Mouse (Mus musculus) hindlimb bud, embryonic 11.5 days (tissue): ENCODE measurements around the gene Efcab2.
A peak's percentile ranks its signal among the peaks of the same experiment; 100 is the strongest.

Experiments
- DNase-seq: peaks from one replicate; pipeline ENCODE4 v3.0.0-alpha.2; 2012; ENCODE audit warnings: low read depth, low spot score; ENCODE audit errors: extremely low spot score

Gene Efcab2

DNA sequence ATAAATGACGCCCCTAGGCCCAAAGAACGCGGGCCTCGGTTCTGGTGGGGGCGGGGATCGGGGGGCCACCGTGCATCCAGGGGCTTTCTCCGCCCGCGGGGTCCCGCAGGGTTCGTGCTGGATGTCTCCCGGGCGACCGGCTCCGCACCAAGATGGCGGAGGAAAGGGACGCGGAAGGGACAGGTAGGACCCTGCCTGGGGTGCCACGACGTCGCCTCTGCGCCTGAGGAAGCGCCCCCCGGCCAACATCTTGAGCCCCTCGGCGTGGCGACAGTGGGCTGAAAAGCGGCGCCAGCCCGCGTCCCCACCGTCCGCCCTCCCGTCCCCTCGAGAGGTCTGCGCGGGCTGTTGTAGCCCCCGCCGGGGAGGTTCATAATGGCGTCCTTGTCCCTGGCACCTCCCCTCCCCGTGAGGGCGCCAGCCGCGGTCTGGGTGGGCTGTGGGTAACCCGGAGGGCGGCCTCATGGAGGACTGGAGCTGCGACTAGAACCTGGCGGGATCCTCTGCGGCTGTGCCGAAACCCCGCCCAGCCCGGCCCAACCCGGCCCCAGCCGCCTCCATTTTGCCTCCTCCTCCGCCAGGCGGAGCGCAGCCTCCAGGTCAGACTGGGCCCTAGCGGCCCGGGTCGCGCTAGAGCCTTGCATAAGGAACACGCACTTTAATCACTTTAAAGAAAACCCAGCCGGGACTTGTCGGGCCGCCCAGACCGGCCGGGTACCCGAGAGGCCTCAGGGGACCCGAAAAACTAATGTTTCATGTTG lies at the start of gene Efcab2:
Efcab2 (plus strand) TSS at position 135 of the 761 bp plus-strand sequence.
- DNase-seq: peak; percentile 61

DNA sequence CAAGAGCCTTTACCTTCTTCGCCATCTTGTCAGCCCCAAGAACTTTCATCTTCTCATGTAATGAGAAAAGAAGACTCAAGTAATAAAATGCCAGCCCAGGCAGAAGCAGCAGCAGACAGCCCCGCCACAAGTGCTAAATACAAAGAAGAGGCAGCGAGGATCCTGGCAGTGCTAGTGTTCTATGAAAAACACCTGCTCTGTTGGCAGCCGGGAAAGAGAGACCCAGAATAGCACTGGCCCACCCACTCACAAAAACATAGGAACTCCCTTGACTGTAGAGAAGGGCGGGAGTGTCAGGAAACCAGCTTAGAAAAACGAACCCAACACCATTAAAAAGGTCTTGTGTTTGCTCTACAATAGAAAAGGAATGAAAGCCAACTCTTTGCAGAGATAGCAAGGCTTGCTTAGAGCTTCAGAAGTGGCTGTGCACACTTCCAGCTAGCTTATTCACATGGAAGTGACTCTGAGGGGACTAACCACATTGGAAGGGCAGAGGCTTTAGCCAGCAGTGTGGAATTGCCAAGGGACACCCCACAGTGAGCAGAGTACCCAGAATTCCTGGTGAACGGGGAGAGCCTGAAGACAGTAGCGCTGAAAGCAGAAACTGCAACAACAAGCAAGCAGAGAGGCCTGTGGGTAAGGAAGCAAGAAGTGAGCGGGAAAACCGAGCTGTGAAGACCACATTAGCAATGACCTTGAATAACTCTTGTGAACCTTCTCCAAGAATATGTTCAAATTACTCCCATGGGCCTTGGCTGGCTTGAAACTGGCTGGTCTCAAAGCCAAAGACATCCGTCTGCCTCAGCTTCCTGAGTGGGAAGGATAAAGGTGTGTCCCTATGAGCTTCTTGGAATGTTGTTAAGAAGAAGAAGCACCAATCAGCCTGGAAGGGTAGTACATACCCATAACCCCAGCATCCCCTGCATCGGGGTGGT lies 47.8 kb upstream of the Efcab2 start:
- DNase-seq: no peak

DNA sequence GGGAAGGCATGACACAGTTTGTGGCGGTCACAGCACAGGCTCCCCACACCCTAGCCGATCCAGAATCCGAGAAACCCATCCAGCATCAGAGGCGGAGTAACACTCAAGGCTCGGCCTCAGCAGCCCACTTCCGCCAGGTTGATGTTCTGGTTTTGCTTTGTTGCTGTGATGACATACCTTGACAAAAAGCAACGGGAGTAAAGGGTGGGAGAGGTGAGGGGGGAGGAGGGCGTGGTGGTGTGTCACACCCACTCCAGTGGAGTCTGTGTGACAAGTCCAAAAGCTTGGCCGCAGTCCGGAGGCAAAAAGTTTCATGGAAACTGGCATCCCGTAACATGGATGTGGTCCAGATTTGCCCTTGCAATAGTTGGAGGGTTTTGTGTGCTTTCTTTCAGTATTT lies 45.6 kb upstream of the Efcab2 start:
- no peak for DNase-seq

DNA sequence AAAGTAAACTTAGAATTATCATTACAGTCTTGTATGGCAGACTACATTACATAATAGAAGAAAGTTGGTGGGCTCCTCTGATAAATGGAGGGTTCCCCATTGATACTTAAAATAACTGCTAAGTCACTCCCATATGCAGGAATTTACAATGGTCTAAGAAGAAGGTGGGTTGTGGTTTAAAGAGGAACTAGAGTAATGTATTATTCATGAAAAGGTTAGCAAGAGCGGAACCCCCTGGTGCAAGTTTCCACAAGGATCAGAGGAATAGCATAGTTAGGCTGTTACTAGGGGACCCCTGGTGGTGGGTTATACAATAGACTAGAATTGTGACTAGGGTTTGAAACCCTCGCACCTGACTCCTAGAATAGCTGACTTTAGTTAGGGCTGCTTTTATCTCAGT lies 45.2 kb upstream of the Efcab2 start:
- DNase-seq: no peak

DNA sequence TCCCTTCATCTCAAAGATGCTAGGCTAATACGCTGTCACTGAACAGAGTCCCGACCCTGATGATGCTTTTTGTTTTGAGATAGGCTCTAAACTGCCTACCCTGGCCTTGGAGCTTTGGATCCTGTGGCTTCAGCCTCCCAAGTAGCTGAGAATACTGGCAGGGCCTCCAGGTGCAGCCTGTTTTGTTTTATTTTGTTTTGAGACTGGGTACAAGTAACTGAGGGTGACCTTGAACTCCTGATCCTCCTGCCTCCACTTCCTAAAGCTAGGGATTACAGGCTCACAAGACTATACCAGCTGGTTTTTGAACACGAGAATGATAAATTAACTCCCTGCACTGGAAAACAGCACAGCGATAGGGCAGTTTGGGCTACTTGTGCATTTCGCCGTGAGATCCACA lies 40.7 kb upstream of the Efcab2 start:
- no peak for DNase-seq

DNA sequence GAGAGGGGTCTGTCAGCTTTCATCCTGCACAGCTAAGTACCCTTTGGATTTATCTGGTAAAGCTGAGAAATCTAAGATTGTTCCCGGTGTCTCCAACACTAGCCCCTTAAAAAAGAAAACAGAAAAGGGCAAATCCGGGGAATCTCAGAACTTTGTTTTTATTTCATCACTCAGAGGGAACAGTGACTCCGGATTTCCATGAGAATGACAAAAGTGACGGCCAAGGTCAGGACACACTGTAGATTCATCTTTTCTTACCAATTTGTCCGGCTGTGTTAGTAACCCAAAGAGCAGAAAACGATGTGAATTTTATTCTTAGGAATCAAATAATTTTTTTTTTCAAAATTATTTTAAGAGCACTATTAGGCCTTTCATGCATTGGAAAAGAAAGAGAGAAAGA lies 37.8 kb upstream of the Efcab2 start:
- DNase-seq: no peak

DNA sequence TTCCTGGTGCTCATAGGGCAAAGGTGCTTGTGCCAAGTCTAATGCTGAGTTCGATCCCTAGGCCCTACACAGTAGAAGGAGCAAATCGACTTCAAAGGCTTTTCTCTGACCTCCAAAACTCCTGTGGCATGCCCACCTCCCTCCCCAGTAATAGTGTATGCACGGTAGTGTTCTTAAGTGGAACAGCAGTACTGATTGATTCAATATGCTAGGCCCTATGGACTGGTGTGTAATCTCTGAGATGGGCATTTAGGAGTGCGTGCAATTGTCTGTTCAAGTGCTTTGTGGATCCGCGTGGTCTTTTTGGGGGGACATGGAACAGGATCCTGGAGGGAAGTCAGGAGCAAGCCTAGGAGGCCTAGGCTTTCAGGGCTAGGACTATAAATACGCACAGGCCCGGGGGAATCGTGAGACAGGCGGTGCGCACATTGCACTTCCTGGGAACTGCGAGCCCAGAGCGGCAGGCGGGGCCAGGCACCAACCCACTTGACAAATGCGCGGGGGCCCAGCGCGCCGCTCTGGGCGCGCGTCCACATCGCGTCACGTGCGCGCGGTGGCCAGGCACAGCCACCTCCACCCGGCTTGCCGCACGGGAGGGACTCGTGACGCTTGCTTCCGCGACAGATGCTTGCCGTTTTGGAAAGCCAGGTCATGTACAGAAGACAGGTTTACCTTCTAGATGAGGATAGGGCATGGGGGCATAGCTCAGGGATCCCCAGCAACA lies 37.2 kb upstream of the Efcab2 start:
- DNase-seq: peak; percentile 30

DNA sequence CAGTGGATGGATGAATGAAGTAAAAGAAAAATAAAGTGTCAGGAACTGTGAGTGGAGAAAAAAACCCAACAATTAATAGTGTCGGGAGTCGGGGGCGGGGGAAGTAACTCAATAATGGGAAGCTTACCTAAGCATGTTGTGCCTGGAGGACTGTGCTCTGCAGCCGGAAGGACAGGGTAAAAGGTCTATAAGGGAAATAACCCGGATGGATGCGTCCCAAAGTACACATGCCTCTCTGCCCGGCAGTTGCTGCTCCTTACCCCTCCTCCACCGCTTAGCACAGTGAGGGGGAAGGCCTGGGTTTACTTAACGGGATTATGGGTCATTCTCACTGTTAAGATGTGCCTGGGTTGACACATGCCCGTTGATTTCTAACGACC lies 36.6 kb upstream of the Efcab2 start:
- no peak for DNase-seq

DNA sequence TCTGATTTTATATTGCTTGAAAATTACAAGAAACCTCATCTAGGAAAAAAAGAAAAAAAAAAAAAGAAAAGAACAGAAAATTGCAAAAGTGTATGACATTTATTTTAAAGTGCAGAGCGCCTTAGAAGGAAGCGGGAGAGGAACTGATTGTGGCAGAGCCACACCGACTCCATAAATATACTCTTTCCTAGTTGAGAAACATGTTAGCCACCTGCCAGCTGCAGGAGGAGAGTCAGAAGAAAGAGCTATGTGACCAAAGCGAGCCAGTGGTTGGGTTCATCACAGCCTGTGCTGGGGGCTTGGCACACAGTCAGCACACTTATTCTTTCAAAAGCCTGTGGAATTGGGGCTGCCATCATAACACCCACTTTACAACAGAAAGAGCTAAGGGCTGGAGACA lies 33.2 kb upstream of the Efcab2 start:
- DNase-seq: no peak

DNA sequence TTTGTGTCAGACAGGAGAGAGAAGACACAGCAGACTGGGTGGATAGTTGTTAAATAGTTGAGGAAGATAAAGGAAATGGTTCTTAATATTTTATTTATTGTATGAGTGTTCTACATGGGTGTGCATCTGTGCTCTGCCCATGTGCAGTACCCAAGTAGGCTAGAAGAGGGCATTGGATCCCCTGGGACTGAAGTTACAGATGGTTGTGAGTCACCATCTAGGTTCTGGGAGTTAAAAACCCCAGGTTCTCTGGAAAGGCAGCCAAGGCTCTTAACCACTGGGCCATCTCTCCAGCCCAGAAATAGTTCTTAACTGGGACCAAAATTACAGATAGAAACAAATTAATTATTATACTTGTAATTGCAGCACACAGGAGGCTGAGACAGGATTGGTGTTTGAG lies 30.5 kb upstream of the Efcab2 start:
- no peak for DNase-seq

DNA sequence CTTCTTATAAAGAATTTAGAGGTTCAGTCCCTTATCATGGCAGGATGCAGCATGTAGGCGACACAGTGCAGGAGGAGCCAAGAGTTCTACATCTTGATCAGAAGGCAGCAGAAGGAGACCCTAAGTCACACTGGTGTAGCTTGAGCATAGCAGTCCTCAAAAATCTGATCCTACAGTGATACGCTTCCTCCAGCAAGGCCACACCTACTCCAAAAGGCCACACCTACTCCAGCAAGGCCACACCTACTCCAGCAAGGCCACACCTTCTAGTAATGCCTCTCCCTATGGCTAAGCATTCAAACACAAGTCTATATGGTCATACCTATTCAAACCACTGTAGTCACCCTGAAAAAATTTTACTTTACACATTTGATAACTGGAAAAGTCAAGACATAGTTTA lies 29.8 kb upstream of the Efcab2 start:
- no peak for DNase-seq

DNA sequence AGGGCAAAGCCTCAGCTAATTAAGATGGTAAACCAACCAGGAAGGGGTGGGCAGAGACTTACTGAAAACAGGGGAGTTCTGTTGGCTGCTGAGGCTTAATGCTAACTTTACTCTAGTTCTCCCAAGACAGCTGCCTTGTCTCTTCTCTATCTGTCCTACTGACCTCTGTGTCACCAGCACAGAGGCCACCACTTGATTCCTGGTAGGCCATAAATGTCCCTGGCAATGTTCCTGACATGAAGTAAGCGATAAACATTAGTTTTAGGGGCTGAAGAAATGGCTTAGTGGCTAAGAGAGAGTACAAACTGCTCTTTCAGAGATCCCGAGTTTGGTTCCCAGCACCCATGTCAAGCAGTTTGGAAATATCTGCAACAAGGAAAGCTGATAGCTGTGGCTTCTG lies 29.0 kb upstream of the Efcab2 start:
- DNase-seq: no peak

DNA sequence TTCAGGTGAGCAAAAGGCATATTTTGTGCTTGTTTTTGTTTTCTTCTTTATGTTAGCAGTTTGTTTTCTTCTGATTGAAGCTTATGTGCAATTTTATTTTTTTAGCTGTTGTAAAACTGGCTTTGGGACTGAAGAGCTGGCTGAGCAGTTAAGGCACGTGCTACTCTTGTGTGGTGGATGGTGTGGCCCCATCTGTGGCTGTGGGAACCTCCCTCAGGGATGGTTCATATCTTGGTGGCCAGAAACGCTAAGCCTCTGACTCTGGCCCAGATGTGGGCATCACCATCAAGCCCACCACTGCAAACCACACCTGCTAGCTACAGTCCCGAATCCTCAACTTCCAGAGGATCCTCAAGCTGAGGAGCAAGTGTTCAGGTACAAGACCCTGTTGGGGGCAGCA lies 27.8 kb upstream of the Efcab2 start:
- no peak for DNase-seq

DNA sequence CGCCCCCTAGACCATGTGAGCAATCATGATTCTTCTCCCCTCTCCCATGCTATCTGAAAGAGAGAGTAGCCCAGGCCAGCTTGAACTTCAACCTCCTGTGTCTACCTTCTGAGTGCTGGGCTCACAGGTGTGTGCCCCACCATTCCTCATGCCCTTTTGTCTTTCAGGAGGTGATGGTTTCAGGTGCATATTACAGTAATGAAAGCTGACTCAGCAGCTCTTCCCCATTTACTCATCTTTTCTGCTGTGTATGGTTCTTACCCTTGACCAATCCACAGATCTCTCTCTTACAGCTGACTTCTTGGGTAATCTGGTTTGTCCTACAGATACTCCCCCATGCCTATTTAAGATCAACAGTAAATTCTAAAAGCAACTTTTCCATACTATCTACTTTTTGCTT lies 26.7 kb upstream of the Efcab2 start:
- DNase-seq: no peak

DNA sequence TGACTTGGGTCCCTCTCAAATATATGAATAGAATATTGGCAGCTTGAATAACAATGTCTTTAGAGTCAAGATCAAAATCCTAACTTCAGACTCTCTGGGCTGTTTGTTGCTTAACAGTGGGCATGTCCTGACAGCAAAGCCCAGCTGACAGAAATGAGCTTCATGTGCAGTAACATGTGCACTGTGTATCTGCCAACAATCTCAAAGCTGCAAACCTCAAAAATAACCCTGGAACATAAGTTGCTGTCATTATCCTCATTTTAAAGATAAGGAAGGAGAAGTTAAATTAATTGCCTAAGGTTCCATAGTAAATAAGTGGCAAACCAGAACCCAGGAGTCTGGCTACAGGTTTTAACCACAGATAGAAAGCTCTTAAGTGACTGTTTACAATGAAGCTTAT lies 23.7 kb upstream of the Efcab2 start:
- no peak for DNase-seq

DNA sequence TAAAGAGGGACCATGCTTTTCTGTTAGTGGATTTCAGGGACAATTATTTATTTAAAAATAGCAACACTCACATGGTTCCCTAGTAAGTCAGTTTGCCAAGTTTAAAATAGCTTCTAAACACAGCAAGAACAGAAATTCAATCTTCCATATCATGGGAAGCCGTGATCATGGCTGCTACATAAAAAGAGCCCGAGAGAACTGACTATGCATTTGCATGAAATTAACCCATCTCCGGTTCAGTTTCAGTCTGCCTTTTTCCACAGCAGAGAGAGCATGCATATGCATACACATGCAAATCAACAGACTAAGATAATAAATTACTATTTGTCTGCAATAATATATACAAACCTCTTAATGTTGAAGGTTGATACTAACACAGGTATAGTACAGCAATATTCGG lies 17.1 kb upstream of the Efcab2 start:
- no peak for DNase-seq

DNA sequence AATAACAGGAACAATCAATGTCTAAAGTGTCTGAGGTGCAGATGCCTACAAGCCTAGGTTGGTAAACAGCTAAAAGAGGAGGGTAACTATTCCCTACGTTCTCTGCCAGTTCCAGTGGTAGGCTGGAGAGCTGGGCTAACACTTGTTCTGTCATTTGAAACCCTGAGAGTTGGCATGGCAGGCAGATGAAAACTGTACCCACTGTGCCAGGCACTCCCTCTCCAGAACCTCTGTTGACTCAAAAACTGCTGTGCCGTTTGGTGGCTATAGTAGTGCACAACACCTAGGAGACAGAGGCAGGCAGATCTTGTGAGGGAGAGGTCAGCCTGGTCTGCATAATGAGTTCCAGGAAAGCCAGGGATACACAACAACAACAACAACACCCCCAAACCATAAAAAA lies 16.5 kb upstream of the Efcab2 start:
- no peak for DNase-seq

DNA sequence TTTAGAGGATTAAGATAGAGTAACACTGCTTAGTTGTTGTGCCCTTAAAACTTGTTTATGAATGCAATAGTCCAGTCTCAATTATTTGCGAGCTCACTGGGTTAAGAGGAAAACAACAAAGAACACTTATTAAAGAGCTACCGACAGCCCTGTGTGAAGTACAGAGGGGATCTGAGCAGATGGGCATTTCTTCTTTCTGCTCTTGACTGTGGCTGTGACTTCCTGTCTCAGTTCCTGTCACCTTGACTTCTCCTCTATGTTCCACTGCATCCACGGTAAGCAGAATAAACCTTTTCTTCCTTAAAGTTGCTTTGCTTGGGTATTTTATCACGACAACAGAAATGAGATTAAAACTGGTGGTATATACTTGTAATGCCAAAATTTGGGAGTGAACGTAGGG lies 12.9 kb upstream of the Efcab2 start:
- DNase-seq: no peak

DNA sequence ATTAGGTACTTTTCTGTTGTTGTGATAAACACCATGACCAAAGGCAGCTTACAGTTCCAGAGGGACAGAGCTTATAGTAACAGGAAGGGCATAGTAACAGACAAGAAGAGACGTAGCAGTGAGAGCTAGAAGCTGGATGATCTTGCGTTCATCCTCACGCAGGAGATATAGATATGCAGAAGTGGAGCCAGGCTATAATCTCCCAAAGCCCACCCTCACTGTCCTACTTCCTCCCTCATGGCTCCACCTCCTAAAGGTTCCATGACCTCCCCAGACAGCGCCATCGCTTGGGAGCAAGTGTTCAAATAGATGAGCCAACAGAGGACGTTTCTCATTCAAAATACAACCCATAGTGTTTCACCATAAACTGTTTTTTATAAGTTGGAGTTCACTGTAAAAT lies 10.8 kb upstream of the Efcab2 start:
- no peak for DNase-seq

DNA sequence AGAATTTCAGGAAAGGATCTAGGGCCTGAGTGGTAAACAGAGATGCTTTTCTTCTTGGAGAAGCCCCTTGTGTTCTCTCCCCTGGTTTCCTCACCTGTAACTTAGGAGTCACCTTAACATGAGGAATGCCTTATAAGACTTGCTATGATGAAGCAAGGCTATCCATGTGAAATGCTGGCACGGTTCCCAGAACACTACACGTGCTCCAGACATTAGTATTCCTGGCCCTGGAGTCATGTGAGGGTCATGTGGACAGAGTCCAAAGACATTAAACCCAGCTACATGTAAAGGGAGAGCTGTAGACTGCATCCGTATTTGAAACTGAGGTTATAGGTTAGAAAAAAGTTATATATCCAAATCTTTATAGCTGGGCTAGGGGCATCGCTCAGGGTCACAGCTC lies 9.5 kb upstream of the Efcab2 start:
- no peak for DNase-seq

DNA sequence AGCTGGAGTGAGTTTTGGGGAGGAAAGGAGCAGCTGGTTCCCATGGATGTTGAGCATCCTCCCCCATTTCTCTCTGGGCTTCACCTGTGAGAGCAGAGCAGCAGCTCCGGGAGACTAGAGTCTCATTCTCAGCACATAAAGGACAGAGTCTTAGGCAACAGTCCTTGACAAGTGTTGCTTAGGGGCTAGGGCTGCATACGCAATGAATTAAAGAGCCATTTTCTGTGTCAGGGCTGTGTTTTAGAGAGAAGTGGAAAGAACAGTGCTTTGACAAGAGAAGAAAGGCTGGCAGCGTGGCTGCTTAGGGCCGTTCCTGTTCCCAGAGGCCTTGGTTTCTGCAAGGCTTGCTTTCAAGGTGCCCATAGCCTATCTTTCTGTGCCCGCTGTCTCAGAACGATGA lies 6.0 kb upstream of the Efcab2 start:
- DNase-seq: no peak

DNA sequence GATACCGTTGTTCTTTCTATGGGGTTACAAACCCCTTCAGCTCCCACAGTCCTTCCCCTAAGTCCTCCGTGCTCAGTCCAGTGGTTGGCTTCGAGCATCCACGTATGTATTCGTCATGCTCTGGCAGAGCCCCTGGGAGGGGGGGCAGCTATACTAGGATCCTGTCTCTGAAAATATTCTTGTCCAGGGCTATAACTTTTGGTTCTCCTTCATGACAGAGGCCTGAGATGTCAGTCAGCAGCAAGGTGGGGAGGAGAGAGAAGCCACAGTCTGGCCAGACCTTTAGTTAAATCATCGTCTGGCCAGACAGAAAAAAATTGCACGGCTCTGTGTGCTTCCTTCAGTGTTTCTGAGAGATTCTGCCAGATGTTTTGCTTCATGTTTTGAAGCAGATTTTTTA lies 5.2 kb upstream of the Efcab2 start:
- DNase-seq: no peak
